Mouse (Mus musculus) c-Kit-positive CD71-positive TER-119-negative erythroid progenitor cells, embryonic 14.5 days (primary cell): ENCODE data around the gene Sdhc.
"Not testable (repeated sequence)": the region's sequence is repeated elsewhere in the genome, so short reads cannot be mapped to it uniquely, and the experiment has no call there.

Experiments used
- DNase-seq: peaks from one replicate; pipeline ENCODE4 v3.0.0-alpha.2; 2013; ENCODE audit warnings: low read depth

Gene Sdhc

DNA sequence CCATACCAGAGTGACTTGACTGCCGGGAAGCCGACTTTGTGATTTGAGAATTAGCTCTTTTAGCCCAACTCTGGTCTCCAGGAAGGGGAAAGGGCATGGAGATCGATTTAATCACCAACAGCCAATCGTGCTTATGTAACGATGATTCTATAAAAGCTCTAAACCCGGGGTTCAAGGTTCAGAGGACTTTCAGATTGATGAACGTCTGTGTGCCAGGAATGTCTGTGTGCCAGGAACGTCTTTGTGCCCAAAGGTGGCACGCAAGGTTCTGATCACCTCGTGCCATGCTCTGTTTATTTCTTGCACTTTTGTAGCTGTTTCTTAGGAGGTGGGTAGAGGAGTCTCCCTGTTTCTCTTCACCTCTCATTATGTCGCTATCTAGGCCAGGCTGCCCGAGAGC, 18.5 kb upstream of the Sdhc start:
- DNase-seq, result no peak

GRCm38 (mm10) chr1:171165629-171166345, 15.4 kb upstream of the Sdhc start:
- DNase-seq, result no peak

DNA sequence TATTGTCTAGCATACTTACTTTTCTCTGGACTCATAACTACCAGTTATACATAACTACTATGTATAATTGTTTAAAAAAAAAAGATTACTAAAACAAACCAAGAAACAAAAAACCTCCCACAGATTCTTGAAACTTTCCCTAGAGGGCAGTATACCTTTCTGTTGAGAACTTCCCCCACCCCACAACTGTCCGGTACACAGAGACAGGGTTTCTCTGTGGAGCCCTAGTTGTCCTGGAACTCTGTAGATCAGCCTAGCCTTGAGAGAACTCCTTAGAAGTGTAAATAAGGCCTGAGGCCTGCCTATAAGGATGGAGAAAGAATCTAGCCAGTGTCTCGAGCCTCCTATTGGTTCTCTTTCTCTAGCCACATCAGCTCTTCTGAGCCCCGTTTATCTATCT, 13.9 kb upstream of the Sdhc start:
- no peak for DNase-seq

DNA sequence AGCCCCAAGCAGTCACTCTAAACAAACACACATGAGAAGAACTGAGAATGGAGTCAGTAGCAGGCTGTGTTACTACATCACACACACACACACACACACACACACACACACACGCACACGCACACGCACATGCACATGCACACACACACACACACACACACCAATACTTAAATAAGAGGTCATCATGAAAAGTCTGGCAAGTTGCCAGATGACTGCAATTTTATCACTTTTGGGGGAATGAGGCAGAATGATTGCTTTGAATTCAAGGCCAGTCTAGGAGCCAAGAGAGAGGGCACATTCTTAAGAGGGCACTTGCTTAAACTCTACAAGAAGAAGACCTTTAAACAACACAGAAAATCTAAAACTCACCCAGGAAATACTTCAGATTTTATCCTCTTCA, 12.1 kb upstream of the Sdhc start:
- no peak for DNase-seq

- no peak for DNase-seq
Observed at GRCm38 (mm10) chr1:171159485-171159975, 9.1 kb upstream of the Sdhc start.

- no peak for DNase-seq
Observed at GRCm38 (mm10) chr1:171157965-171158364, 7.6 kb upstream of the Sdhc start.

- no peak for DNase-seq
Observed at GRCm38 (mm10) chr1:171156644-171157043, 6.2 kb upstream of the Sdhc start.

- no peak for DNase-seq
Observed at GRCm38 (mm10) chr1:171151966-171152365, 1.6 kb upstream of the Sdhc start.

- no peak for DNase-seq
Observed at GRCm38 (mm10) chr1:171150838-171151391, 512 bp upstream of the Sdhc start.

DNA sequence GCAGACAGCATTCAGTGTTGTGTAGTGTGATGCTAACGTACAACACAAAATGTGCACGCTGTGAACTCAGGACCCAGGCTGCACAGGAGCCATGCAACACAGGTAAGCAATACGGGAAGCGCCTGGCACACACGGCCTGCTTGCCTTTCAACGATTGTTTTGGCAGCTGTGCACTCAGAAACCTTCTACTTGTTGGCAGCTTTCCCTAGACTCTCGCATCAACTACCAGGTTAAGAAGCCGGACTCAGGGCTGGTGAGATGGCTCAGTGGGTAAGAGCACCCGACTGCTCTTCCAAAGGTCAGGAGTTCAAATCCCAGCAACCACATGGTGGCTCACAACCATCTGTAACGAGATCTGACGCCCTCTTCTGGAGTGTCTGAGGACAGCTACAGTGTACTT, 7.4 kb downstream of the Sdhc start:
- DNase-seq, result not testable (repeated sequence)

- not testable (repeated sequence) for DNase-seq
Observed at GRCm38 (mm10) chr1:171137486-171138155, 12.8 kb downstream of the Sdhc start.

DNA sequence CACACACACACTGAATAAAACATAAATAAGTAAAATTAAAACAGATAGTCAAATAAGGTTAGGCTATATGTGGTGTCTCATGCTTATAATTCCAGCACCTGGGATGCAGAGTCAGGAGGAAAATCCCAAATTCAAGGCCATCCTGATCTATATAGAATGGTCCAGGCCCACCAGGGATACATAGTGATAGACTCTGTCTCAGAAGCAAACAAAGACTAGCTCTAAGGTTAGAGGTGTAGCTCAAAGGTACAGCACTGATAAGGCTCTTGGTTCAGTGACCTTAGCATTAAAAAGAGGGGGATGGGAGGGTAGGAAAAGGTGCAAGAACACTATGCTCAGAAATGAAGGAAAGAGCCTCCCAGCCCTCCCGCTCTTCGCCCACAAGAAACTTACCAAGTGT, 14.8 kb downstream of the Sdhc start:
- no peak for DNase-seq

- no peak for DNase-seq
Observed at GRCm38 (mm10) chr1:171130971-171131370, 19.4 kb downstream of the Sdhc start.

DNA sequence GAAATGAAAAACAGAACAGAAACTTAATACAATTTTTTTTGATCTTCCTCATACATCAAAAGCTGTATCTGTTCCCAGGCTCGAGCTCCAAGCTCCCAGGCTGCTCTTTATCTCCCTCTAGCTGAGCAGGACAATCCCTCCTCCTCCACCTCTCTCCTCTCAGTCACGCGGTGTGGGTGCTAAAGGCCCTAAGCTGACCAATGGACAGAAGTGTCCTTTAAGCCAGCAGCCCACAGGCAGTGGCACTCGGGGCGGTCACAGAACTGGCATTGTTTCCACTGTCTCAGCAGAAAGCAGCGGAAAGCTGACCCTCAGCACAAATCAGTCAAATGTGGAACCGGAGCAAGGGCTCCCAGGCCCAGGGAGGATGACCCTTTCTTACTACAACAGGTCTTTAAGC, 21.2 kb downstream of the Sdhc start:
- no peak for DNase-seq

DNA sequence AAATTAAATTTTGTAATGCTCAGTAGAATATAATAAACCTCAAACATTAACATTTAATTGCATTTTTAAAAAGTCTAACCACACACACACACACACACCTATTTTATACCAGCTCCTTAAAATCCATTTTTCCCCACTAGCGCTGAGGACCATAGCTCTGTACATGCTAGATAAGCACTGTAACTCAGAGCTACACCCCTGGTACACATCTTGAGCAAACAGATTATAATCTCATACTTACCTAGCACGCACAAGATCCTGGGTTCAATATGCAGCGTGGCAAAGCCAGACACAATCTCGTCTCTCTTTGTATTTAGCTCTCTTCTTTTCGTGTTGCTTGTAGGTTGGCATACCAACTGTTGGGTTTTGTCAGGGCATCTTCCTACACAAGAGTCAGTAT, 26.0 kb downstream of the Sdhc start:
- DNase-seq, result no peak

DNA sequence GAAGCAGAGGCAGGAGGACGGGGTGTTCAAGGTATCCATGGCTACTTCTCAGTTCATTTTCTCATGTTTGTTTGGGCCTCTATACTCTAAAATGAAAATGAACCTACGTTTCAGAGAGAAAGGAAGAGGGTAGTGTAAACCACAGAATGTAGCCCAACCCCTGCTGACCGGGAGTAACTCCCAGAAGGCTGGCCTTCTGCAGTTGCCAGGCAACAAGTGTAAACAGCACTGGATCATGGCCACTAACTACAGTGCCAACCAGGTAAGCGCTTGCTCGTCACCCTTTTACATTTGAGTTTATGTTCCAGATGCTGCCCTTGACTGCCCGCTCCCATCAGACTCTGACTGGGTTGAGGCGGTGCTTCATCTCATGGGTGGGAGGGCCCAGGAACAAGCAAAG, 27.5 kb downstream of the Sdhc start:
- DNase-seq, result no peak

- DNase-seq, result no peak
Observed at GRCm38 (mm10) chr1:171121839-171122238, 28.6 kb downstream of the Sdhc start.

- no peak for DNase-seq
Observed at GRCm38 (mm10) chr1:171120893-171121292, 29.5 kb downstream of the Sdhc start.

GRCm38 (mm10) chr1:171119405-171119804, 31.0 kb downstream of the Sdhc start:
- DNase-seq, result no peak

- no peak for DNase-seq
Observed at GRCm38 (mm10) chr1:171118996-171119395, 31.4 kb downstream of the Sdhc start.

- DNase-seq, result peak; percentile 81
Observed at GRCm38 (mm10) chr1:171118269-171118684, 32.1 kb downstream of the Sdhc start.

GRCm38 (mm10) chr1:171116280-171116679, 34.1 kb downstream of the Sdhc start:
- DNase-seq, result no peak

DNA sequence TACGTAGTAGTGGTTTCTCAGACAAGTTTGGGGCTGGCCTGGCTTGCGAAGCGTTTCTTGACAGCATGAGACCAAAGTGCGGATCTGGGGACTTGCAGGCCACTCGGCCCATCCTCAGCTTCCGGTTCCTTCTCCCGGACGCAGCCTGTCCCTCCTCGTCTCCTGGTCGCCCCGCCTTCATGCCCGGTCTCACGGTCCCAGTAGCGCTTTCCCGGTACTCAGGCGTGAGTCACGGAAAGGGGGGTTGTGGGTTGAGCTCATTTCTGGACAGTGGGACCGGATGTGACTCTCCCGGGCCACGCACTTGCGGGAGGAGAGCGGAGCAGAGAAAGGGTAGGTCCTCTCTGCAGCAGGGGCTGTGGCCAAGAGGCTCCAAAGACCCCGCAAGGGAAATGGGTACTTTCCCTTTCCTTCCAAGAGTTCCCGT, 36.5 kb downstream of the Sdhc start, which contains the start of gene Cfap126:
Cfap126 (plus strand) TSS at position 46 of the 427 bp plus-strand sequence.
- DNase-seq, result no peak
